Mouse (Mus musculus): ENCODE results near the gene Cerk. TPM values are rescaled to one million over a fixed set of nuclear protein-coding genes. Genes with fewer than 3 reads are reported as not detected.
A peak's percentile ranks its signal among the peaks of the same experiment; 100 is the strongest.
"Not testable (repeated sequence)": the region's sequence is repeated elsewhere in the genome, so short reads cannot be mapped to it uniquely, and the experiment has no call there.

Gene Cerk
- polyA plus RNA-seq, 1 experiment from 2014 or later: 23.5 TPM

- not testable (repeated sequence) for ATAC-seq (ENCODE audit: low FRiP score, low read depth); H3K36me3 ChIP-seq; H3K4me2 ChIP-seq (replicated peaks); H3K9me3 ChIP-seq; H3K4me1 ChIP-seq; H3K27ac ChIP-seq (replicated peaks); H3K9ac ChIP-seq (replicated peaks); H3K4me3 ChIP-seq; H3K27me3 ChIP-seq
- 87% methylated on average over 11 of the region's 11 CpGs for WGBS
Measured at GRCm38 (mm10) chr15:86221901-86222300, 36.0 kb upstream of the Cerk start.

- Histone ChIP-seq H3K4me3 (no peak overlapping the region), H3K9ac (replicated peaks) (no peak overlapping the region), H3K36me3 (no peaks in the 10 kb centered on the region), H3K4me2 (replicated peaks) (no peak overlapping the region), H3K27ac (replicated peaks) (no peak overlapping the region), H3K4me1 (no peaks in the 10 kb centered on the region), H3K27me3 (no peaks in the 10 kb centered on the region), H3K9me3 (no peaks in the 10 kb centered on the region)
- WGBS: 88% methylated on average over 4 of the region's 4 CpGs
- no peak for ATAC-seq (ENCODE audit: low FRiP score, low read depth)
Measured at GRCm38 (mm10) chr15:86221369-86221768, 35.4 kb upstream of the Cerk start.

GRCm38 (mm10) chr15:86220715-86221114, 34.8 kb upstream of the Cerk start:
- WGBS: 87% methylated on average over 4 of the region's 4 CpGs
- no peaks in the 10 kb centered on the region for H3K4me1 ChIP-seq
- H3K4me3 ChIP-seq: no peak overlapping the region
- H3K4me2 ChIP-seq (replicated peaks): no peak overlapping the region
- no peaks in the 10 kb centered on the region for H3K9me3 ChIP-seq
- no peak for ATAC-seq (ENCODE audit: low FRiP score, low read depth)
- no peak overlapping the region for H3K27ac ChIP-seq (replicated peaks)
- H3K36me3 ChIP-seq: no peaks in the 10 kb centered on the region
- H3K27me3 ChIP-seq: no peaks in the 10 kb centered on the region
- no peak overlapping the region for H3K9ac ChIP-seq (replicated peaks)

- H3K36me3 ChIP-seq: no peaks in the 10 kb centered on the region
- no peaks in the 10 kb centered on the region for H3K27me3 ChIP-seq
- H3K27ac ChIP-seq (replicated peaks): no peak overlapping the region
- H3K9me3 ChIP-seq: no peaks in the 10 kb centered on the region
- 83% methylated on average over 5 of the region's 5 CpGs for WGBS
- H3K4me1 ChIP-seq: peaks cover 2% of the 10 kb centered on the region; the same call in 1 of the 2 replicates
- no peak for ATAC-seq (ENCODE audit: low FRiP score, low read depth)
- no peak overlapping the region for H3K9ac ChIP-seq (replicated peaks)
- H3K4me3 ChIP-seq: no peak overlapping the region
- no peak overlapping the region for H3K4me2 ChIP-seq (replicated peaks)
Measured at GRCm38 (mm10) chr15:86220229-86220630, 34.3 kb upstream of the Cerk start.

- H3K36me3 ChIP-seq: no peaks in the 10 kb centered on the region
- H3K4me2 ChIP-seq (replicated peaks): no peak overlapping the region
- H3K27me3 ChIP-seq: no peaks in the 10 kb centered on the region
- ATAC-seq (ENCODE audit: low FRiP score, low read depth): no peak
- no peak overlapping the region for H3K4me3 ChIP-seq
- 86% methylated on average over 7 of the region's 7 CpGs for WGBS
- no peaks in the 10 kb centered on the region for H3K9me3 ChIP-seq
- H3K4me1 ChIP-seq: peaks cover 8% of the 10 kb centered on the region
- H3K9ac ChIP-seq (replicated peaks): no peak overlapping the region
- H3K27ac ChIP-seq (replicated peaks): no peak overlapping the region
Measured at GRCm38 (mm10) chr15:86219534-86220228, 33.7 kb upstream of the Cerk start.

- not testable (repeated sequence) for H3K4me2 ChIP-seq (replicated peaks); H3K9ac ChIP-seq (replicated peaks); H3K36me3 ChIP-seq; H3K4me3 ChIP-seq; H3K9me3 ChIP-seq; H3K27ac ChIP-seq (replicated peaks); H3K27me3 ChIP-seq; ATAC-seq (ENCODE audit: low FRiP score, low read depth)
- peaks cover 18% of the 10 kb centered on the region for H3K4me1 ChIP-seq
- WGBS: 87% methylated on average over 9 of the region's 9 CpGs
Measured at GRCm38 (mm10) chr15:86216641-86217040, 30.7 kb upstream of the Cerk start.

- no peak for ATAC-seq (ENCODE audit: low FRiP score, low read depth)
- WGBS: 17% methylated on average over 25 of the region's 25 CpGs
- Histone ChIP-seq H3K9me3 (no peaks in the 10 kb centered on the region), H3K4me1 (peaks cover 18% of the 10 kb centered on the region), H3K4me3 (peak overlapping the region; percentile 84), H3K4me2 (replicated peaks) (peak overlapping the region; percentile 92), H3K36me3 (no peaks in the 10 kb centered on the region), H3K27me3 (no peaks in the 10 kb centered on the region), H3K27ac (replicated peaks) (peak overlapping the region; percentile 82), H3K9ac (replicated peaks) (peak overlapping the region; percentile 86)
Measured at GRCm38 (mm10) chr15:86214549-86215201, 28.7 kb upstream of the Cerk start.

GRCm38 (mm10) chr15:86213753-86214548, 28.0 kb upstream of the Cerk start, which contains the start of gene Tbc1d22a:
Gene Tbc1d22a, plus strand, starts transcription at chr15:86214459.
- peak within 1 kb of the TSS; percentile 84 for H3K4me3 ChIP-seq
- ATAC-seq (ENCODE audit: low FRiP score, low read depth): peak; percentile 94
- H3K4me1 ChIP-seq: peaks cover 18% of the 10 kb centered on the region
- WGBS: under 1% methylated on average over 64 of the region's 64 CpGs
- no peaks in the 10 kb centered on the region for H3K36me3 ChIP-seq
- H3K27ac ChIP-seq (replicated peaks): peak within 1 kb of the TSS; percentile 82
- no peaks in the 10 kb centered on the region for H3K27me3 ChIP-seq
- H3K9ac ChIP-seq (replicated peaks): peak within 1 kb of the TSS; percentile 86
- H3K9me3 ChIP-seq: no peaks in the 10 kb centered on the region
- peak within 1 kb of the TSS; percentile 92 for H3K4me2 ChIP-seq (replicated peaks)

GRCm38 (mm10) chr15:86212193-86212592, 26.3 kb upstream of the Cerk start:
- 90% methylated on average over 5 of the region's 5 CpGs for WGBS
- H3K4me2 ChIP-seq (replicated peaks); ATAC-seq (ENCODE audit: low FRiP score, low read depth); H3K27ac ChIP-seq (replicated peaks); H3K36me3 ChIP-seq; H3K4me3 ChIP-seq; H3K9ac ChIP-seq (replicated peaks); H3K27me3 ChIP-seq; H3K9me3 ChIP-seq: not testable (repeated sequence)
- H3K4me1 ChIP-seq: peaks cover 18% of the 10 kb centered on the region

GRCm38 (mm10) chr15:86206385-86206784, 20.4 kb upstream of the Cerk start:
- Histone ChIP-seq H3K4me1 (0 out of 2 replicates have a peak, but pooled peaks cover under 1% of the 10 kb centered on the region), H3K9ac (replicated peaks) (no peak overlapping the region), H3K4me2 (replicated peaks) (no peak overlapping the region), H3K9me3 (no peaks in the 10 kb centered on the region), H3K36me3 (no peaks in the 10 kb centered on the region), H3K27me3 (peaks cover 8% of the 10 kb centered on the region; the same call in 1 of the 2 replicates), H3K4me3 (no peak overlapping the region), H3K27ac (replicated peaks) (no peak overlapping the region)
- no peak for ATAC-seq (ENCODE audit: low FRiP score, low read depth)
- 76% methylated on average over 4 of the region's 4 CpGs for WGBS

GRCm38 (mm10) chr15:86205300-86205699, 19.4 kb upstream of the Cerk start:
- no peak for ATAC-seq (ENCODE audit: low FRiP score, low read depth)
- Histone ChIP-seq H3K27ac (replicated peaks) (no peak overlapping the region), H3K4me1 (0 out of 2 replicates have a peak, but pooled peaks cover 2% of the 10 kb centered on the region), H3K36me3 (no peaks in the 10 kb centered on the region), H3K4me2 (replicated peaks) (no peak overlapping the region), H3K9ac (replicated peaks) (no peak overlapping the region), H3K4me3 (no peak overlapping the region), H3K9me3 (no peaks in the 10 kb centered on the region), H3K27me3 (peaks cover 8% of the 10 kb centered on the region; the same call in 1 of the 2 replicates)
- WGBS: 45% methylated on average over 2 of the region's 2 CpGs

All from midbrain, embryonic 12.5 days (tissue).